ENCODE assay signal across 8 mouse cellular contexts in the genomic region with DNA sequence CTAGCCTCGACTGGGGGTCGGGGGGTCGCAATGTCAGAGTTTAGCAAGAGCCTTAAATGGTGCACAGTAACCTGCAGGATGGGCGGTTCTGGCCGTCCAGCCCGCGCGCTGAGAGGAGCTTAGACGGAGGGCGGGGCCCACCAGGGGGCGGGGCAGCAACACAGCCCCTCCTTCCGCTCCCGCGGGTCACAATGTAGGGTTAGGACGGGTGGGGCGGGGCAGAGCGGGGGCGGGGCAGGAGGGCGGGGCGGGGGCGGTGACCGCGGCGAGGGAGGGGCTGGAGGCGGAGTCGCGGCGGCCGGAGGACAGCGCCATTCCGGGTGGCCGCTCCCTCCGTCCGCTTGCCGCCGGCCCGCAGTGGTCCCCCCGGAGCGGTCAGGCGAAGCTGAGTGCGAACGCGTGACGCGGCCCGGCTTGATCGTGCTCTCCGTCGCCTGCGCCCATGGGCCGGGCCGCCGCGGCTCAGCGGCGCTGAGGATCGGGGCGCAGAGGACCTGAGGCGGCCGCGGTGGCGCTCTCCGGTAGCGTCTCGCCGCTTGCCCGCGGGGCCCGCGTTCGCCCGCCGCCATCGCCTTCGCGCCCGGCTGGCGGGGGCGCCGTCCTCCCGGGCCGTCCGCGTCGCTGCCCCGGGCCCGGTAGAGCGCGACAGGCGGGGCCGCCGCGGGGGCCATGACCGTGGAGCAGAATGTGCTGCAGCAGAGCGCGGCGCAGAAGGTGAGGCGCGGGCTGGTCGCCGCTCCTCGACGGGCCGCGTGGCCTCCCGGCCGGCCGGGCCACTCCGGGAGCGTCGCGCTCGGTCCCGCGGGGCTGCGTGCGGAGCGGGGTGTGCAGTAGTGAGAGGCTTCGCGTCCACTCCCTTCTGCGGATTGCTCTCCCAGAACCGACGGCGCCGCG. TPM values are rescaled to one million over a fixed set of nuclear protein-coding genes. Genes with fewer than 3 reads are reported as not detected.
DNase-seq lines count a peak whose midpoint lies in the region; ATAC-seq and TF ChIP-seq lines count a peak whose summit lies in the region.

A gene (plus strand): TSS at position 280 of the 894 bp plus-strand sequence.

- H3K9me3 ChIP-seq in hindbrain, embryonic 15.5 days: no peaks in the 10 kb centered on the region

- peaks cover 21% of the 10 kb centered on the region for H3K4me1 ChIP-seq in hindbrain, embryonic 15.5 days (replicated peaks)

- no peaks in the 10 kb centered on the region for H3K36me3 ChIP-seq in hindbrain, embryonic 15.5 days
- H3K36me3 ChIP-seq in macrophage (ENCODE audit: inconsistent target): no peaks in the 10 kb centered on the region

- peak within 1 kb of the TSS; percentile 66 for H3K4me2 ChIP-seq in hindbrain, embryonic 15.5 days

- intact Hi-C loops in left cerebral cortex, adult 2 months (cut with DNase I): loop anchor here (2.0 to 5.0 kb wide), 3 partner anchors 56 to 641 kb away; a partner anchor contains a TSS

- peak within 1 kb of the TSS; percentile 72 for H3K4me3 ChIP-seq in hindbrain, embryonic 15.5 days
- H3K4me3 ChIP-seq in left cerebral cortex, adult 2 months: peak within 1 kb of the TSS; percentile 80
- H3K4me3 ChIP-seq in macrophage (ENCODE audit: inconsistent target): peak within 1 kb of the TSS; percentile 87

- peaks cover 47% of the 10 kb centered on the region for H3K79me2 ChIP-seq in macrophage (ENCODE audit: inconsistent target)

- peak; percentile 54 for DNase-seq in WW6 (ENCODE audit: low read depth, low spot score)
- peak; percentile 62 to 79 for DNase-seq in cerebellum, postnatal 4 days (ENCODE audit: low spot score in 2 of 2)
- DNase-seq in gastrocnemius, adult 18-20 months (ENCODE audit: low spot score): peak; percentile 94
- peak; percentile 79 to 85 for DNase-seq in left cerebral cortex, adult 2 months (ENCODE audit: extremely low spot score in 1 of 2, low spot score in 2 of 2)
- DNase-seq in retina, postnatal 7 days (ENCODE audit: low read depth, low spot score): peak; percentile 77
- peak; percentile 88 for DNase-seq in urinary bladder, adult 2 months (ENCODE audit: low spot score)

- WGBS in hindbrain, embryonic 15.5 days: under 1% methylated on average over 110 of the region's 126 CpGs
- under 1% methylated on average over 104 of the region's 126 CpGs for WGBS in macrophage (ENCODE audit: missing documents)

- H3K27ac ChIP-seq in hindbrain, embryonic 15.5 days (replicated peaks): peak within 1 kb of the TSS; percentile 82
- H3K27ac ChIP-seq in left cerebral cortex, adult 2 months: peak within 1 kb of the TSS; percentile 86
- peak within 1 kb of the TSS; percentile 66 for H3K27ac ChIP-seq in macrophage

- H3K27me3 ChIP-seq in hindbrain, embryonic 15.5 days: no peaks in the 10 kb centered on the region

- peak; percentile 95 for ATAC-seq in hindbrain, embryonic 15.5 days (ENCODE audit: low FRiP score, low read depth)

- H3K9ac ChIP-seq in hindbrain, embryonic 15.5 days: peak within 1 kb of the TSS; percentile 82

- TF ChIP-seq CTCF in left cerebral cortex, adult 2 months (IDR thresholded peaks at IDR 0.05): no peak; the same call in 1 of the 2 replicates

RNA-seq across cellular contexts. Expression of the gene that starts here (rescaled TPM):
- total RNA-seq in gastrocnemius, adult 18-20 months (2021): 10 to 100 TPM; 88.1 to 89.7 TPM
- polyA plus RNA-seq in hindbrain, embryonic 15.5 days (2015; fragmentation: Nextera tagmentation; extraction: Ambion mirVana): 10.8 and 11.9 TPM in 2 replicates
- 10 to 100 TPM; 32.5 to 36.6 TPM for total RNA-seq in left cerebral cortex, adult 2 months (2021)
- total RNA-seq in macrophage (2018; cell fraction: chromatin; rRNA removed): 100 to 1,000 TPM in 18 of 26 experiments, 10 to 100 TPM in 8; 79.1 to 363 (median 154) TPM
- 100 to 1,000 TPM in 14 of 26 experiments, 10 to 100 TPM in 12; 75.8 to 205 (median 135) TPM for total RNA-seq in macrophage (2018; cell fraction: cytosol; rRNA removed)
- 100 to 1,000 TPM in 15 of 26 experiments, 10 to 100 TPM in 11; 69.7 to 305 (median 192) TPM for total RNA-seq in macrophage (2018; cell fraction: nucleus; rRNA removed)
- polyA plus RNA-seq in macrophage (2018): 50.5 to 69.4 TPM (median 59.3 TPM) in 3 replicates
- polyA plus RNA-seq in urinary bladder, adult 2 months (2012; rRNA removed): 36.1 and 37.1 TPM in 2 replicates

Comparison
In these comparisons a context has a peak if more than half of its experiments do, and no peak if none do; other contexts are left out.
1. Peak in every context shown above with its lines: DNase-seq, ATAC-seq, H3K4me3 ChIP-seq and H3K27ac ChIP-seq.